Mouse (Mus musculus): ENCODE measurements around the gene Olfr30. TPM values are rescaled to one million over a fixed set of nuclear protein-coding genes. Genes with fewer than 3 reads are reported as not detected.

Olfr30 gene
- polyA plus RNA-seq, 1 experiment from 2014 or later = not detected

Other genes starting within 250 kb of the Olfr30 start
- 0.14 and 0.43 TPM in 2 replicates for gene 4930438A08Rik, start 187.5 kb downstream of the Olfr30 start, polyA plus RNA-seq (2016; fragmentation: Nextera tagmentation; extraction: Ambion mirVana)
- 18.2 and 18.5 TPM in 2 replicates for gene Zfp692, start 155.2 kb downstream of the Olfr30 start, polyA plus RNA-seq (2016; fragmentation: Nextera tagmentation; extraction: Ambion mirVana)
- gene Zfp672, start 131.9 kb downstream of the Olfr30 start, polyA plus RNA-seq (2016; fragmentation: Nextera tagmentation; extraction: Ambion mirVana) = 50.1 and 50.4 TPM in 2 replicates
- 19.8 and 19.9 TPM in 2 replicates for gene Sh3bp5l, start 131.5 kb downstream of the Olfr30 start, polyA plus RNA-seq (2016; fragmentation: Nextera tagmentation; extraction: Ambion mirVana)
- gene Lypd8, start 83.2 kb downstream of the Olfr30 start, polyA plus RNA-seq (2016; fragmentation: Nextera tagmentation; extraction: Ambion mirVana) = 0.19 TPM in 1 of 2 replicates, not detected in the other
- gene 1810065E05Rik, start 41.2 kb downstream of the Olfr30 start, polyA plus RNA-seq (2016; fragmentation: Nextera tagmentation; extraction: Ambion mirVana) = not detected in 2 replicates
- gene Gm12253, start 29.7 kb downstream of the Olfr30 start, polyA plus RNA-seq (2016; fragmentation: Nextera tagmentation; extraction: Ambion mirVana) = not detected in 2 replicates
- not detected in 2 replicates for gene Lypd9, start 9.3 kb downstream of the Olfr30 start, polyA plus RNA-seq (2016; fragmentation: Nextera tagmentation; extraction: Ambion mirVana)
- not detected in 2 replicates for gene Olfr332, start 30.3 kb upstream of the Olfr30 start, polyA plus RNA-seq (2016; fragmentation: Nextera tagmentation; extraction: Ambion mirVana)
- gene Olfr331, start 40.3 kb upstream of the Olfr30 start, polyA plus RNA-seq (2016; fragmentation: Nextera tagmentation; extraction: Ambion mirVana) = not detected in 2 replicates
- gene Olfr330, start 72.6 kb upstream of the Olfr30 start, polyA plus RNA-seq (2016; fragmentation: Nextera tagmentation; extraction: Ambion mirVana) = not detected in 2 replicates
- gene Olfr329-ps, start 84.2 kb upstream of the Olfr30 start, polyA plus RNA-seq (2016; fragmentation: Nextera tagmentation; extraction: Ambion mirVana) = not detected in 2 replicates
- not detected in 2 replicates for gene Olfr328, start 93.4 kb upstream of the Olfr30 start, polyA plus RNA-seq (2016; fragmentation: Nextera tagmentation; extraction: Ambion mirVana)
- gene Olfr224, start 108.3 kb upstream of the Olfr30 start, polyA plus RNA-seq (2016; fragmentation: Nextera tagmentation; extraction: Ambion mirVana) = not detected in 2 replicates
- not detected in 2 replicates for gene Olfr325, start 115.5 kb upstream of the Olfr30 start, polyA plus RNA-seq (2016; fragmentation: Nextera tagmentation; extraction: Ambion mirVana)
- not detected in 2 replicates for gene Olfr324, start 132.8 kb upstream of the Olfr30 start, polyA plus RNA-seq (2016; fragmentation: Nextera tagmentation; extraction: Ambion mirVana)
- not detected in 2 replicates for gene 2210407C18Rik, start 153.8 kb upstream of the Olfr30 start, polyA plus RNA-seq (2016; fragmentation: Nextera tagmentation; extraction: Ambion mirVana)
- gene Olfr323, start 168.2 kb upstream of the Olfr30 start, polyA plus RNA-seq (2016; fragmentation: Nextera tagmentation; extraction: Ambion mirVana) = not detected in 2 replicates
- gene Trim58, start 178.2 kb upstream of the Olfr30 start, polyA plus RNA-seq (2016; fragmentation: Nextera tagmentation; extraction: Ambion mirVana) = 9.2 and 10.1 TPM in 2 replicates
- gene Olfr322, start 196.5 kb upstream of the Olfr30 start, polyA plus RNA-seq (2016; fragmentation: Nextera tagmentation; extraction: Ambion mirVana) = not detected in 2 replicates
- gene Olfr320, start 218.8 kb upstream of the Olfr30 start, polyA plus RNA-seq (2016; fragmentation: Nextera tagmentation; extraction: Ambion mirVana) = not detected in 2 replicates
- not detected in 2 replicates for gene Olfr319, start 236.9 kb upstream of the Olfr30 start, polyA plus RNA-seq (2016; fragmentation: Nextera tagmentation; extraction: Ambion mirVana)